Mouse (Mus musculus) MEL (cell line): ENCODE measurements at regions not wholly inside any gene's neighbourhood (a gene's known extent, or its start where the extent isn't known, plus 50 kb on each side); places are given as distances from the start of the nearest gene placed in this dataset.

ENCODE experiments used
- DNase-seq: peaks from one replicate; pipeline ENCODE4 v3.0.0; 2011; ENCODE audit warnings: low read depth, low spot score
- H3K27ac ChIP-seq: 2 replicates; pipeline ENCODE4 v1.5.1; 2012; ENCODE audit warnings: low read depth, mild to moderate bottlenecking, control low read depth, low read length, moderate library complexity; ENCODE audit not compliant: control insufficient read depth
- H3K27me3 ChIP-seq, 2 experiments: fragments of 150-350 bp in 1 of 2; sonication (generic) in 1 of 2; 2 replicates each; pipeline ENCODE4 v1.6.1; 2012; ENCODE audit warnings: low read length in 2 of 2, mild to moderate bottlenecking in 2 of 2, improper control_type of control experiment in 1 of 2, moderate library complexity in 1 of 2; ENCODE audit not compliant: insufficient read depth in 2 of 2, control insufficient read depth in 1 of 2
- H3K36me3 ChIP-seq, 2 experiments: 2 replicates each; pipeline ENCODE4 v1.6.1; 2012 to 2014; ENCODE audit warnings: low read length in 2 of 2, improper control_type of control experiment in 1 of 2, inconsistent platforms in 1 of 2, mild to moderate bottlenecking in 1 of 2; ENCODE audit not compliant: insufficient read depth in 2 of 2, control insufficient read depth in 1 of 2
- H3K4me1 ChIP-seq, 2 experiments: fragments of 150-350 bp in 1 of 2; sonication (generic) in 1 of 2; 2 replicates each; pipeline ENCODE4 v1.6.1; 2012; ENCODE audit warnings: low read length in 2 of 2, improper control_type of control experiment in 1 of 2, mild to moderate bottlenecking in 1 of 2; ENCODE audit not compliant: insufficient read depth in 2 of 2, control insufficient read depth in 1 of 2
- H3K4me3 ChIP-seq, 2 experiments: fragments of 150-350 bp in 1 of 2; sonication (generic) in 1 of 2; 2 replicates each; pipeline ENCODE4 v1.5.1; 2012; ENCODE audit warnings: low read depth in 2 of 2, low read length in 2 of 2, mild to moderate bottlenecking in 2 of 2, moderate library complexity in 2 of 2, control low read depth in 1 of 2, improper control_type of control experiment in 1 of 2; ENCODE audit not compliant: control insufficient read depth in 1 of 2, insufficient read depth in 1 of 2
- H3K79me2 ChIP-seq: 2 replicates; pipeline ENCODE4 v1.6.1; 2012; ENCODE audit warnings: mild to moderate bottlenecking, low read length, moderate library complexity; ENCODE audit not compliant: control insufficient read depth, poor library complexity, insufficient read depth
- H3K9ac ChIP-seq: 2 replicates; pipeline ENCODE4 v1.6.1; 2012; ENCODE audit warnings: low read depth, mild to moderate bottlenecking, control low read depth, low read length, moderate library complexity; ENCODE audit not compliant: control insufficient read depth, poor library complexity, severe bottlenecking
- H3K9me3 ChIP-seq: fragments of 150-350 bp; sonication (generic); replicated peaks from 2 replicates; pipeline ENCODE4 v1.6.1; 2012; ENCODE audit warnings: mild to moderate bottlenecking, low read length, improper control_type of control experiment, moderate library complexity; ENCODE audit not compliant: insufficient read depth
- E2F4 ChIP-seq: IDR thresholded peaks from 2 replicates; pipeline ENCODE4 v1.6.1; 2011; ENCODE audit warnings: low read depth, low read length, improper control_type of control experiment, borderline replicate concordance
- ELF1 ChIP-seq: IDR thresholded peaks from 2 replicates; pipeline ENCODE4 v1.6.1; 2014; ENCODE audit warnings: low read depth, mild to moderate bottlenecking, inconsistent platforms, low read length, improper control_type of control experiment, moderate library complexity
- ETS1 ChIP-seq: IDR thresholded peaks from 2 replicates; pipeline ENCODE4 v1.6.1; 2012; ENCODE audit warnings: low read depth, mild to moderate bottlenecking, inconsistent platforms, low read length, improper control_type of control experiment, moderate library complexity
- GABPA ChIP-seq: IDR thresholded peaks from 2 replicates; pipeline ENCODE4 v1.6.1; 2012; ENCODE audit warnings: low read depth, mild to moderate bottlenecking, inconsistent platforms, low read length, improper control_type of control experiment, moderate library complexity
- HCFC1 ChIP-seq: IDR thresholded peaks from 2 replicates; pipeline ENCODE4 v1.6.1; 2012; ENCODE audit warnings: low read depth, mild to moderate bottlenecking, inconsistent platforms, low read length, improper control_type of control experiment, moderate library complexity
- JUND ChIP-seq: IDR thresholded peaks from 2 replicates; pipeline ENCODE4 v1.6.1; 2011; ENCODE audit warnings: low read depth, mild to moderate bottlenecking, improper control_type of control experiment, low read length
- KAT2A ChIP-seq: conservative IDR thresholded peaks from 2 replicates; pipeline ENCODE4 v1.6.1; 2012; ENCODE audit warnings: low read depth, low read length, improper control_type of control experiment, inconsistent platforms
- MAX ChIP-seq: IDR thresholded peaks from 2 replicates; pipeline ENCODE4 v1.6.1; 2011; ENCODE audit warnings: low read length, improper control_type of control experiment
- MEF2A ChIP-seq: IDR thresholded peaks from 2 replicates; pipeline ENCODE4 v1.6.1; 2014; ENCODE audit warnings: low read depth, mild to moderate bottlenecking, inconsistent platforms, low read length, improper control_type of control experiment; ENCODE audit not compliant: poor library complexity, insufficient replicate concordance, severe bottlenecking; ENCODE audit errors: extremely low read depth
- MYC ChIP-seq: IDR thresholded peaks from 2 replicates; pipeline ENCODE4 v1.6.1; 2011; ENCODE audit warnings: low read depth, mild to moderate bottlenecking, low read length, improper control_type of control experiment, moderate library complexity
- NELFE ChIP-seq: IDR thresholded peaks from 2 replicates; pipeline ENCODE4 v1.6.1; 2011; ENCODE audit warnings: low read depth, low read length, improper control_type of control experiment
- POLR2A ChIP-seq, 2 experiments: IDR thresholded peaks; 2 replicates each; pipeline ENCODE4 v1.6.1; 2011 to 2012; ENCODE audit warnings: low read length in 2 of 2, mild to moderate bottlenecking in 2 of 2, control low read depth in 1 of 2, improper control_type of control experiment in 1 of 2, low read depth in 1 of 2, moderate library complexity in 1 of 2; ENCODE audit not compliant: control insufficient read depth in 1 of 2, insufficient read depth in 1 of 2, poor library complexity in 1 of 2
- POLR2AphosphoS2 ChIP-seq: IDR thresholded peaks from 2 replicates; pipeline ENCODE4 v1.6.1; 2011; ENCODE audit warnings: low read length, improper control_type of control experiment
- RAD21 ChIP-seq: IDR thresholded peaks from 2 replicates; pipeline ENCODE4 v1.6.1; 2011; ENCODE audit warnings: mild to moderate bottlenecking, low read depth, low read length, improper control_type of control experiment
- SIN3A ChIP-seq: IDR thresholded peaks from 2 replicates; pipeline ENCODE4 v1.6.1; 2012; ENCODE audit warnings: low read length, improper control_type of control experiment, inconsistent platforms
- SMC3 ChIP-seq: IDR thresholded peaks from 2 replicates; pipeline ENCODE4 v1.6.1; 2011; ENCODE audit warnings: low read depth, low read length, improper control_type of control experiment
- TAL1 ChIP-seq: IDR thresholded peaks from 2 replicates; pipeline ENCODE4 v1.6.1; 2012; ENCODE audit warnings: mild to moderate bottlenecking, inconsistent platforms, low read length, moderate library complexity, mixed read lengths
- TBP ChIP-seq: IDR thresholded peaks from 2 replicates; pipeline ENCODE4 v1.8.0; 2011; ENCODE audit warnings: low read depth, low read length, improper control_type of control experiment
- TCF12 ChIP-seq: IDR thresholded peaks from 2 replicates; pipeline ENCODE4 v1.6.1; 2014; ENCODE audit warnings: low read depth, mild to moderate bottlenecking, inconsistent platforms, low read length, improper control_type of control experiment, moderate library complexity
- UBTF ChIP-seq: IDR thresholded peaks from 2 replicates; pipeline ENCODE4 v1.6.1; 2012; ENCODE audit warnings: low read depth, mild to moderate bottlenecking, inconsistent platforms, low read length, improper control_type of control experiment, moderate library complexity, borderline replicate concordance; ENCODE audit not compliant: insufficient read depth
- USF1 ChIP-seq: IDR thresholded peaks from 2 replicates; pipeline ENCODE4 v1.6.1; 2014; ENCODE audit warnings: low read depth, mild to moderate bottlenecking, inconsistent platforms, low read length, improper control_type of control experiment, moderate library complexity
- USF2 ChIP-seq, 2 experiments: IDR thresholded peaks; 2 replicates each; pipeline ENCODE4 v1.6.1; 2011 to 2012; ENCODE audit warnings: improper control_type of control experiment in 2 of 2, low read length in 2 of 2, borderline replicate concordance in 1 of 2, inconsistent platforms in 1 of 2, low read depth in 1 of 2, mild to moderate bottlenecking in 1 of 2; ENCODE audit not compliant: insufficient read depth in 1 of 2
- ZC3H11A ChIP-seq: IDR thresholded peaks from 2 replicates; pipeline ENCODE4 v1.6.1; 2012; ENCODE audit warnings: low read depth, mild to moderate bottlenecking, inconsistent platforms, low read length, improper control_type of control experiment
- ZKSCAN1 ChIP-seq: IDR thresholded peaks from 2 replicates; pipeline ENCODE4 v1.6.1; 2012; ENCODE audit warnings: low read depth, mild to moderate bottlenecking, inconsistent platforms, low read length, improper control_type of control experiment, moderate library complexity
- ZMIZ1 ChIP-seq: IDR thresholded peaks from 2 replicates; pipeline ENCODE4 v1.6.1; 2012; ENCODE audit warnings: low read depth, mild to moderate bottlenecking, inconsistent platforms, low read length, improper control_type of control experiment, moderate library complexity

DNA sequence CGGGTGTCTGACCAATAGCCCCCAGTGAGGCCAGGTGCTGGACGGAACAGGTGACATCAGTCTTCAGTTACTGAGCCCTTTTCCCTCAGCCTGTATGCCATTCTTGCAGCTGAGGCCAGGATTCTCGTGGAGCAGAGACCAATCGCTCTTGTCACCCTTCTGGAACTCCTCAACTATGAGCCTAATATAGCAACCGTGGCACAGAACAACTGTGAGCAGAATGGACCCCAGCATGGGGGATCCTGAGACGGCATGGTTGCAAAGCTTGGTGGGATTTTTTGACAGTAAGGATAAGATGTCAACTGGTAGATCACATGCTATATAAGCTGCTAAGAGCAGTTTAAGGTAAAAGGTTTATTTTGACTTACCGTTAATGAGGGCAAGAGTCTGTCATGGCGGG is 105.5 kb upstream of the 1700012A03Rik start:
- H3K4me1 ChIP-seq = no peaks in the 10 kb centered on the region
- H3K79me2 ChIP-seq = no peaks in the 10 kb centered on the region
- no peaks in the 10 kb centered on the region for H3K9me3 ChIP-seq
- no peaks in the 10 kb centered on the region for H3K36me3 ChIP-seq
- no peaks in the 10 kb centered on the region for H3K27me3 ChIP-seq
- no peak overlapping the region for H3K27ac ChIP-seq
- DNase-seq = no peak
- no peak overlapping the region for H3K9ac ChIP-seq
- TF ChIP-seq RAD21 (no peak), SIN3A (no peak), TCF12 (no peak), MAX (no peak), KAT2A (no peak), USF1 (no peak), ETS1 (no peak), USF2 (IDR thresholded peaks at IDR 0.05; ENCODE audit: borderline replicate concordance in 1 of 2, insufficient read depth in 1 of 2, low read depth in 1 of 2, low read length in 2 of 2) (no peak), E2F4 (no peak), SMC3 (no peak), ZC3H11A (no peak)
- H3K4me3 ChIP-seq = no peak overlapping the region

DNA sequence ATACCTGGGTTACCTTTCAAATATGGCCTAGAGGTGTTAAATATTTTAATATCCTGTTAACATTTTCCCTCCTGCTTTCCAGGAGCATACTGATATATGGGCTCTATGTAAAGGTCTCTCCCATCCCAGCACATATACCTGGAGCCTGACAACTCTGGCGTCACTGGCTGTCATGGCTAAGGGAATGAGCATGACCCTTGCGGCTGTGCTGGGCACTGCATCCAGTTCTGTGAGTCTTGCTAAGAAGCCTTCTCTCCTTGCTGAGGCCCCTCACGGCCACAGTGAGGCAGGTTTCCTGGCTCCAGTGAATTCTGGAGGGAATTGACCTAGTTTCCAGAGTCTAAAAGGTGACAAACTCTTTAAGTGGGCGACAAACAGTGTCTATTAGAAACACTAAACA is 107.3 kb upstream of the 1700012A03Rik start:
- no peak overlapping the region for H3K27ac ChIP-seq

More for the DNA sequence above, 107.3 kb upstream of the 1700012A03Rik start:
- H3K36me3 ChIP-seq = no peaks in the 10 kb centered on the region
- no peaks in the 10 kb centered on the region for H3K27me3 ChIP-seq
- no peak for DNase-seq
- H3K9me3 ChIP-seq = no peaks in the 10 kb centered on the region
- no peak overlapping the region for H3K4me3 ChIP-seq
- no peaks in the 10 kb centered on the region for H3K79me2 ChIP-seq
- no peaks in the 10 kb centered on the region for H3K4me1 ChIP-seq
- no peak overlapping the region for H3K9ac ChIP-seq
- TF ChIP-seq ELF1 (no peak), POLR2A (IDR thresholded peaks at IDR 0.05; ENCODE audit: control insufficient read depth in 1 of 2, insufficient read depth in 1 of 2, low read depth in 1 of 2, low read length in 2 of 2, poor library complexity in 1 of 2) (no peak), NELFE (no peak), SIN3A (no peak), TAL1 (no peak), MYC (no peak), UBTF (no peak), HCFC1 (no peak), GABPA (no peak), TBP (no peak), ZC3H11A (no peak), JUND (no peak), ZKSCAN1 (no peak), ZMIZ1 (no peak), E2F4 (no peak), POLR2AphosphoS2 (no peak), MEF2A (no peak)
